Mouse (Mus musculus): ENCODE results near the gene 2010111I01Rik.
"Not testable (repeated sequence)": the region's sequence is repeated elsewhere in the genome, so short reads cannot be mapped to it uniquely, and the experiment has no call there.

Gene 2010111I01Rik

DNA sequence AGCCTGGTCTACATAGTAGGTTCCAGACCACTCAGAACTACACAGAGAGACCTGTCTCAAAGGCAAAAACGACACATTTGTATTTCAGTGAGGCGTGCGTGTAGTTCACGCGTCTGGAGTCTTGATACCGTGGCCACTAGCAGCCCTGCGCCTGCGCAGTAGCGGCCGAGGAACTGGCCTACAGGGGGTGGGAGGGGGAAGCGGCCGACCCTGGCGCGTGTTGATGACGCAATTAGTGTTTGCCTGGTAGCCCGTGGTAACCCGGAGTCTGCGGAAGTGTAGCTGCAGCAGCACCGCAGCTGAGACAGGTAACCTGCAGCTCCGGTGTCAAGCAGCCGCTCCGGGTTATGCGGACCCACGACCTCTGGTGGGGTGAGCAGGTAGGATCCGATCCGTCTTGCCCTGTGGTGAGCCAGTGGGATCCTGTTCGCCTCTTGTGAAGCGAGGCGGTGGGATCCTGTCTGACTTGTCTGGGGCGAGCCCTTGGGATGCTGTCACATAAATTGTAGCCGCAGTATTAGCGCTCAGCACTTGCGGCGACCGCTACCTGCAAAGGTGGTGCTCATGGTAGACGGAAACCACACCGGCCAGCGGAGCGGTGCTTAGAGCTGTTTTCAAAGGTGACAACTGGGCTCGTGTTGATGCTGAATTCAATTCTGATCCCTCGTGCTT lies at the start of gene 2010111I01Rik:
2010111I01Rik (plus strand) TSS at position 254 of the 672 bp plus-strand sequence.
- peak; percentile 95 for DNase-seq (ENCODE audit: low read depth, low spot score)

DNA sequence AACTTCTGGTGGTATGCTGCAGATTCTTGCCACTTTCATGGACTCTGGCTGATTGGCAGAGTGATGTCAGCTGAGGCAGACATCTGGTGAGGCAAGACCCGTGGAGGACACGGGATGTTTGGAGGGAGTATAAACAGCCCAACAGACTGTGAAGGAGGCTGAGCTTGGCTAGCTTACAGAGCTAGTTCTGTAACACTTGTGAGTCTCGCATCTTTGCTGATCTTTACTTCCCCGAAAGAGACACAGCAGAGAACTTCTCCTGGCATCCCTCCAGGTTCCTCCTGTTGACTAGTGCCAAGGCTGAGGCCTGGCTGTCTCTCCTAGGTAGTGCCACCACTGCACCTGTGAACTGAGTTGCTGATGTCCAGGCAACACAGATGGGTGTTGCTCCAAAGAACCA lies 48.0 kb upstream of the 2010111I01Rik start:
- no peak for DNase-seq (ENCODE audit: low read depth, low spot score)

DNA sequence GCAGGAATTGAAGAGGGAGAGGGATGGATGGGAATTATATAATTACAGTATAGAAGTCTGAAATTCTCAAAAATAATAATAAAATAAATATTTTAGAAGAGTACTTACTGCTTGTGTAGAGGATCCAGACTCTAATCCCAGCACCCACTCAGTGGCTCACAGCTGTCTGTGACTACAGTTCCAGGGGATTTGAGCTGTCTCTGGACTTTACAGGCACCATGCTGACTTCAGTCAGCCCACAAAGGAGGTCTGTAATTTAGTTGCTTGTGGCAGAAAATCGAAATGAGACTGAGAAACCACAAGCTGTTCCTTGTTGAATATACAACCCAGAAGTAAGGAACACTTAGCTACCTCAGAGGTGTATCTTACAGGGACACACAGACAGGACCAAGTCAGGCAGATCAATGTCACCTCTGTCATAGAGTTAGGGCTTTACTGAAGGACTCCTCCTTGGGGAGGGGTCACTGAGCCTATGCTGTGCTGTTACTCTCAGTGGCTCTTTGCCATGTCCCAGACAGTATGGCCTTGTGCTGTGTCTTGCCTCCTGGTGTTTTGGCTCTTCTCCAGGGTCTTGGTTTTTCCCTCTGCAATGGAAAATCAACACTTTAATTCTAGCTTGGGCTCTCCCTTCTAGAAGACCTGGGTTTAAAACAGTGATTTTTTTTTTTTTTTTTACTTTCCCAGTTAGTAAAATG lies 47.1 kb upstream of the 2010111I01Rik start:
- no peak for DNase-seq (ENCODE audit: low read depth, low spot score)

DNA sequence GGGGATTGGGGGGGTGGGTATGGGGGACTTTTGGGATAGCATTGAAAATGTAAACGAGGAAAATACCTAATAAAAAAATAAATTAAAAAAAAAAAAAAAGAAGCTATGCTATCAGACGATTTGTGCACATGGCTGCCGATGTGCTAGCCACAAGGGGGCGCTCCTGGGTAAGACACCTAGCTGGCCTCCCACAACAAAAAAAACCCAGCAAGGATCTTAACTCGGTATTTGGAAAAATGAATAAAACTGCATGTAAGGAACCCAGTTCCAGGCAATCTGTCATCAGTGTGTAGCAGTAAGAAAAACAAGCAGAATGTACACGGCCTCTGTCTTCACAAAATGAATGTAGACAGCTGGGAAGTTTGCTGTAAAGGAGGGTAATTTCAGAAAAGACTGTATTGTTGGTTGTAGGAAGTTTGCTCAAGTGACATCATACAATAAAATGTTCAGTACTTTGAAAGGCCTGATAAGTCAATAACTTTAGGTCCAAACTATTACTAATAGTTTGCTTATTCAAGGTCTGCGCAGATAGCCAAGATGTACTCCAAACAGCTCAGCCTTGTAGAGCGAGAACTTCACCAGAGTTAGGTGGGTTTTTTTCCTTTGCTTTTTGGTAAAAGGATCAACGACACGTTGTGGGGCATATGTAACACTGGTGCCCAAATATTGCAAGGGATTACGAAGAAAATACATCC lies 44.9 kb upstream of the 2010111I01Rik start:
- peak; percentile 47 for DNase-seq (ENCODE audit: low read depth, low spot score)

DNA sequence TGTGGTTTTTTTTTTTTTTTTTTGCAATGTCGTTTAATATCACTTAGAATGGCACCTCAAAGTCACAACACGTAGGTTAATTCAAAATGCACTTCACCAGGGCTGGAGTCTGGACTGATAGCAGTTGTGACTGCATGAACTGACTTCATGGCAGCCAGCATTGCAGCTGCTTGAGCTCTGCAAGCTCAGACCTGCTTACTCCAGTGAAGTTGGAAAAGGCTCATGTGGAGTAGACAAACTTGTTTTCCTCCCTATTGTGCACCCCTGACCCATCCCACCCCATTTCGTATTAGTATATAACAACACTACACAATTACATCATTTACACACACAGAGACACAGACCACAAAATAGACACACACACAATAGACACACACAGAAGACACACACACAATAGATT lies 42.0 kb upstream of the 2010111I01Rik start:
- no peak for DNase-seq (ENCODE audit: low read depth, low spot score)

DNA sequence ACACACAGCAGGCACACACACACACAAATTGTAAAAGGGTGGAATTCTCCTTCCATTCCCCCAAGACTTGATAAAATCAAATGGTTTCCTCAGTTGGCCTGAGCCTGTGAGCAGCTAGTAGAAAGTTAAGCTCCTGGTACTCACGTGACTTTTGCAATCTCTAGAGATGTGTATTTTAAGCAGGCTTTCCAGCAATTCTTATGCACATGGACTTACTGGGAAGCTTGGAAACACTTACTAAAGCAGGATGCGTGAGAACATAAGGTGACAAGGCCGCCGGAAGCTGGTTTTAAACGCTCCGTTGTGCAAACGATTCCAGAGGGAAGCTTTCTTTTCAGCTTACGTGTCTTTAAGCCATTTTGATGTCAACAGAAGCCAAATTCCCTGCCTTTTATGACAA lies 41.5 kb upstream of the 2010111I01Rik start:
- no peak for DNase-seq (ENCODE audit: low read depth, low spot score)

DNA sequence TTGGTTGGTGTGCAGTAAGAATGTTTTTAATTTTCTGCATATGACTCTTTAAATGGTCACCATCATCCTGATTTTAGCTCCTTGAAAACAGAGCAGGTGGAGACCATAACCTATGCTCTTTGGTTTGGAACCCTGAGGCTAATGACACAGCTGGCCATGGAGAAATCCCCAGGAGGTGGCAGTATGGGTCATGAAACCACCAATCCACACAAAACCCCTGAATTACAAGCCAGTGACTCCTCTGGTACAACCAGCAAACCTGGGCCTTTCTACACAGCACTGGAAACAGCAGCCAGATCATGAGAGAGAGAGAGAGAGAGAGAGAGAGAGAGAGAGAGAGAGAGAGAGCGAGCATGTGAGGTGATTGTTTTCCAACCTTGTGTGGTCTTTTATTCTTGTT lies 38.2 kb upstream of the 2010111I01Rik start:
- DNase-seq (ENCODE audit: low read depth, low spot score): no peak

DNA sequence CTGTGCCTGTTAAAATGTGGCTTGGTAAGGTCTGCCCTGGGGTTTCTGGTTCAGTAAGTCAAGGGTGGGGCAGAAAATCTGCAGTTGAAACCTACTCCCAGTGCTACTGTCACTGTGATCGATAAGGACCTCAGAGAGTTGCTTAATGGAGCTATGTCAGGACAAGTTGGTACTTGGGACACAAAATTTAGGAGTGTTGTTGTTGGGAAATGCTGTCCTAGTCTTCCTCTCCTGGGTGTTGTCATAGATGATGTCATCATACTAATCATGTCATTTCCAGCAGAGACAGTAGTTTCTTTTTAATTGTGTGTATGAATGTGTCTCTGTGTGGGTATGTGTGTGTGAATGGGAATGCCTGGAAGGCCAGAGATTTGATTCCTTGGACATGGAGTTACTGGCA lies 37.2 kb upstream of the 2010111I01Rik start:
- DNase-seq (ENCODE audit: low read depth, low spot score): no peak

DNA sequence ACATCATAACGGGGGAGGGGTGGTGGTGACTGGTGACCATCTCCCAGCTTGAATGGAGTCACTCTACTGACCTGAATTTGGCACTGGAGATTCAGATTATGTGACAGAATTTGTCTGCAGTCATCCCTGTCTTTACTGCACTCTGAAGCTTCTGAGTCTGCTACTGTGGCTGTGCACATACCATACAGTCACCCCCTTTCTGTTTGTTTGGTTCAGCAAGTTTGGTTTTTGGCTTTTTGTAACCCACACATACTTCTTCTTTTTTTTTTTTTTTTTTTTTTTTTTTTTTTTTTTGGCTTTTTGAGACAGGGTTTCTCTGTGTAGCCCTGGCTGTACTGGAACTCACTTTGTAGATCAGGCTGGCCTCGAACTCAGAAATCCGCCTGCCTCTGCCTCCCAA lies 35.5 kb upstream of the 2010111I01Rik start:
- DNase-seq (ENCODE audit: low read depth, low spot score): not testable (repeated sequence)

DNA sequence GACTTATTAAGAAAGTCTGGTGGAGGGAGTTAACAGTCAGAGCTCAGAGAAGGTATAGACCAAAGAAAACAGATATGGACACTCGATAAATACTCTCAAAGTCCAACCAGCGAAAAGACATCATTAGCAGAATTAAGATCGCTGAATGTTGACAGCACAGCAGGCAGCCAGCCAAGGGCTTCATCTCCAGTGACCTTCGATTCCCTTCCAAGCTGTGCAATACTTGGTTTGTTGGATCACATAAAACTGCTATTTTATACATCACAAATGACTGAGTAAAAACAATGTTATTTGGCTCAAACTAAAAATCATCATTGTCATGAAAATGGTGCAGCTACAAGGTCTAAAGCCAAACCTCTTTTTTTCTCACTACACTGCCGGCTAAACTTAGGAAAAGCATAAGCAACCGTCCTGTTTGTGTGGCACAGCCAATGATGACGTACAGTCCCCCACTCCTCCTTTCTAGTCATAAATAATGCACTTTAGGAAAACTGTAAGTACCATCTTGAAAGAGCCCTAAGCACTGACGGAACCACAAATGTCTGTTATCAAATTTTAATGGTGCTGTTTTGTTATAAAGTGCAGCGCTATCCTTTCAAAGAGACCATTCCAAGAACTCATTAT lies 34.8 kb upstream of the 2010111I01Rik start:
- DNase-seq (ENCODE audit: low read depth, low spot score): no peak

DNA sequence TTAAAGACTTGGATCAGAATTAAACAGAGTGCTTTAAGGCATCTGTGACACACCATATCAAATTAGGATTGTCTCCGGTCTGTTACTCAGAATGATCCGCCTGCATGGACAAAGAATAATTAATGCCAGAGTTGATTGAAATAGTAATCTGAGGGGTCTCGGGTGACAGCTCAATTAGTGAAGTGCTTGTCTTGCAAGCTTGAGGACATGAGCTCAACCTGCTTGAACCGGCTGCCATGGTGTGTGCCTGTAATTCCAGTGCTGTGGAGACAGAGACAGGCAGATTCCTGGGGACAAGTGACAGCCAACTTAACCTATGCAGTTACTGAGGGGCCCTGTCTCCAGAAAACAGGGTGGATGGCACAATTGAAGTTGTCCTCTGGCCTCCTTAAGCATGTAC lies 32.2 kb upstream of the 2010111I01Rik start:
- DNase-seq (ENCODE audit: low read depth, low spot score): no peak

DNA sequence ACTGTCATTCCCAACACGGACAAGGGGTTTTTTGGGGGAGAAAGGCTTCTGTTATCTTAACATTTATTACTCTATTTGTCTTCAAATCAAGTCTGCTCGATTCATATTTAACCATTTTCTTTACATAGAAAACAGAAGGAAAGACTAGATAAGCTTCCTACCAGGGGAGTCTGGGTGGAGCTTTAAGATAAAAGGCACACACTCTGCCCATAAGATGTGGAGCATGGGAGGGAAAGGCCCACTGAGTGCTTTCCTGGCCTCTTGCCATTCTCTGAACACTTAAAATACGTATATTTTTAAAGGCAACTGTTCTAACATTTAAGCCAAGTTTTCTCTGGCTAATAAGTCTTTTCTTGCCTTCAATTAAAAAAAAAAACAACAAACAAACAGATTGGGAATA lies 25.3 kb upstream of the 2010111I01Rik start:
- no peak for DNase-seq (ENCODE audit: low read depth, low spot score)

DNA sequence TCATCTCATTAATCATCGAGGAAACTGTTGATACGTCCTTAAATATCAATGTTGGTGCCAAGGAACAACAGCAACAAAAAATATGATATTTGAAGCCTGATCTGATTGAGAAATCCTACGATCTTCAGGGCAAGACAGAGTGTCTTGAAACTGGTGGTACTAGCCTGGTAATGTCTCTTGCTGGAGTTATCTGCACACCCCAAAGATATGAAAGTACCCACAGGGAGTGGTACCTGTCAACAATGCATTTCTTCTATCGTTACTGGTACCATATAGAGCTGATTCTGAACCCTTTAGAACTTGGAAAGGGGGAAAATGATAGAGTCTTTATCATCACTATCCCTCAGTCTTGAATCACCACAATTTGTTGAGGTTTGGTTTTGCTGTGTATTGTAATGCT lies 24.9 kb upstream of the 2010111I01Rik start:
- no peak for DNase-seq (ENCODE audit: low read depth, low spot score)

DNA sequence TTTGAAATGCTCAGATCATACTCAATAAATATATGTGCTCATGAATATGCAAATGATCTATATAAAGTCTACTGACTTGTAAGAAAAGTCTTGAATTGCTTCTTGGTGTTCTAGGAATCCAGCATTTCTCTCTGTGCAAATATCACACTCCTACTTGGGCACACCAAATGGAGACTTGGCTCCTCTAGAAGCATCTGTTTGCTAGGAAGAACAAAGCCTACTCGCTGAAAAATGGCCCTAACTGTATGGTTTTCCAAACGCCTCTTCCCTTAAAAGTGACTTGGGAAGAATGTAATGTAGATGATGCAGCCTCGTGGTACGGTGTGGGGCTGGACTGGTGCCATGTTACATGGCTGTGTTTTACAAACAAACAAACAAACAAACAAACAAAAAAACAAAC lies 24.0 kb upstream of the 2010111I01Rik start:
- no peak for DNase-seq (ENCODE audit: low read depth, low spot score)

DNA sequence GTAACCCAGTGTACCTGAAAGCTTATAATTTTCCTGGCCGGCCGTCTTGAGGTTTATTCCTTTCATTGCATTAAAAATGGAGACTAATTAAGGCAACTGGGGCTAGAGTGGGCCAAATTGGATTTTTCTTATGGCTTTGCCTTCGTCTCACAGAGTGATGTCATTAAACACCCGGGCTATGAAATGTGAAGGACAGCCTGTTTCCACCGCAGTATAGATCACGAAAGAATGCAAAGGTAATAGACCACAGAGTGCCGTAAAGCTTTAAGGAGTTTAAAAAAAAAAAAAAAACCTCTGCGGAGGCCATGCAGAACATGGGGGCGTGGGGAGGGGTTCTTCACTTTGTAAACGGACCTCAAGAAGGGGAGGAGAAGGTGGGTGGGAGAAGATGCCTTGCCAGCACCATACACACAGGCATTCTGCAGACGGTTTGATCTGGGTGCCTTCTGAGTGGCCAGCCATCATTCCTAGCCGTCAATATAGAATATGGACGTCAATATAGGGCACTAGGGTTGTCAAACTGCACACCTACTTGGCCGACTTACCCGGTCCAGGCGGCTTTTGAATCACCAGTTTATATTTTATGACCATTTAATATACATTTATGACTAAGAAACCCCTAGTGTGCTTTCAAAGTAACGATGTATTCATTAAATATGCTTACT lies 23.2 kb upstream of the 2010111I01Rik start:
- no peak for DNase-seq (ENCODE audit: low read depth, low spot score)

DNA sequence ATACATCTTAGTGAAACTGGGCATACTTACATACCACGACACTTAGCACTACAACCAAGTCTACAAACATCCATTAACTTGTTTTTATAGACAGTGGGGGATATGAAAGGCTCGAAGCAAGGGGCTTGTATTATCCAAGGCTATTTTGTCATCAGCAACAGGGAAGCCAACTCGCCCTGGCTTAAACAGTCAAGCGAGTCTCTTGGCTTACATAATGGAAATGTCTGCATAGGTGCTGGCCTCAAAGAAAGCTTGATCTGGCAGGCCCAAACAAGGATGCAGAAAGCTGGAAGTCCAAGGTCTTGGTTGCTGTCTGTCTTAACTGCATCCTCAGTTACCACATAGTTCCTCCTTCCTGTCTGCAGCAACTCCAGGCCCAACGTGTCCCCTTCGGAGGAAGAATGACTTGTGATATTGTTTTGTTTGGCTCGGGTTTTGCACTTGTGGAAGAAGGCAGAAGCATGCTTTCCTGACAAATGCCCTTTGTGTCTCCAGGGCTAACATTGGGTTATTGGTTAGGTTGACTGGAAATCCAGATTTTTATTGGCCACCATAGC lies 21.3 kb upstream of the 2010111I01Rik start:
- DNase-seq (ENCODE audit: low read depth, low spot score): no peak

DNA sequence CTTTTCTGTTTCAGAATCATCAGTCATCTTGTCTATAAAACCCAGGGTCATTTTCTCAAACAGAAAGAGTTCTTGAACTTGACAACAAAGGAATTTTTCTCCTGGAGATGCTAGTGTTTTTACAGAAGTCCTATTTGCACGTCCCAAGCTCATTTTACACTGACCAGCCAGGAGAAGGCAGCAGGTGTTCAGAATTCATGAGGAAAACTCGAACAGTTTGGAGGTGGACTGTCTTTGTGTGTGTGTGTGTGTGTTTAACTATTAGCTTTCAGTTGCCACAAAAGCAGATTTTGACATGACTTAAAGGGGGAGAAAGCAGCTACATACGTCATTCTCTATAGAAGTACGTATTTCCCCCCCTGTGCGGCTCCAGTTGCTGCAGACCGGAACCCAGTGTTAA lies 20.6 kb upstream of the 2010111I01Rik start:
- DNase-seq (ENCODE audit: low read depth, low spot score): no peak

DNA sequence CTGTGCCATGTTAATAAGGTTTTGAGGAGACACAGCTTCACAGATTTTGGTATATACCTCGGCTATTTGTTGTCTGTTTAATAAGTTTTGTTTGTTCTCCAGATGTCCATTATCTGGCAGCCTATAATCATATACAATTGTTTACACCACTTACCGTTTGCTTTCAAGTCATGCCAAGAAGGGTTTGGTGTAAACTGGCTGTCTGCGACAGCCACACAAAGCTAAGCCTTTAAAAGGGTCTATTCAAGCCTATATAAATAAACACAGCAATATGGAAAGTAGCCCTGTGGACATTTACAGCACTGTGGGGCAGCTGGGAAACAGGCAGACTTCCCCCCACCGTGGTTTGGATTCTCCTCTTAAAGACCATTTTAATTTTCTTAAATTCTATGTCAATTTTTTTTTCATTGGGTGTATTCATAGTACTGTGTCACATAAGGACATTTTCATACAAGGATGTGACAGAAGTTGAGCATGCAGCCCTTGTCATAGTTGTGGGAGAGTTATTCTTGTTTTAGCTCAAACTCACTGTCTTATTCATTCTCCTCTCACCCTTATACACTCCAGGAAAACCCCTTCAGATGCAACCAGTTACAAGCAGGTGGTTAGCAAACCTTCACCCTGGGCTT lies 15.0 kb upstream of the 2010111I01Rik start:
- DNase-seq (ENCODE audit: low read depth, low spot score): no peak

DNA sequence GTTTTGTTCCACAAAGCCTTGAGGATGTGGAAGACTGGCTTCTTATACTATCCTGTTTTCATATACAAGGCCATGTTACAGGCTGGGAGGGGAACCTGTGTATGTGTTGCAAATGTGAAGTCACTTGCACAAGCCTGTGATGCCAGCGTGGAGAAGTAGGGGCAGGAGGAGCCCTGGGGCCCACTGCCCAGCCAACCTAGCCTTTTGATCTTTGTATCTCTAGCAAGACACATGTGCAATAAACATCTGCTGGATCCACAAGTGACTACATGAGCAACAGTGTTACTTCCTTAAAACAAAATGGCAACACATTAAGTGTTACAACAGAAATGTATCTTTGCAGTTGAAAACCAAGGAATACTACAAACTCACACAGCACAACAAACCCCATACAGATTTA lies 13.1 kb upstream of the 2010111I01Rik start:
- no peak for DNase-seq (ENCODE audit: low read depth, low spot score)

DNA sequence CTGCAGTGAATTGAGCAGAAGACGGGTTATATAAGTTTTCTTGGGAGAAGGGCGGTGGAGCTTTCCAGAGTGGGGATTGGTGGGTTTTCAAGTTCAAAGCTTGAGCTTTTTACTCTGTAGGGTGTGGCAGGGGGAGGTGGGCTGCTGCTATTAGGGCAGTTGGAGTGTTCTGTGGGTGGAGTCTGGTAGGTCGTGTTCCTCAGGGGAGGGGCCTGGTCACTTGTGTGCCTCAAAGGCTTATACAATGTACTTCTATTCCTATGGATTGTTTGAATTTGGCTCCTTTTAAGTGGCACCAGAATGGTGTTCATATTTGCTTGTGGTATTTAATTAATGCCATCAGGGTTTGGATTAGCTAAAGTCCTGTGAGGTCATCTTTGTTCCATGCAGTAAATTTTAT lies 12.6 kb upstream of the 2010111I01Rik start:
- DNase-seq (ENCODE audit: low read depth, low spot score): no peak

DNA sequence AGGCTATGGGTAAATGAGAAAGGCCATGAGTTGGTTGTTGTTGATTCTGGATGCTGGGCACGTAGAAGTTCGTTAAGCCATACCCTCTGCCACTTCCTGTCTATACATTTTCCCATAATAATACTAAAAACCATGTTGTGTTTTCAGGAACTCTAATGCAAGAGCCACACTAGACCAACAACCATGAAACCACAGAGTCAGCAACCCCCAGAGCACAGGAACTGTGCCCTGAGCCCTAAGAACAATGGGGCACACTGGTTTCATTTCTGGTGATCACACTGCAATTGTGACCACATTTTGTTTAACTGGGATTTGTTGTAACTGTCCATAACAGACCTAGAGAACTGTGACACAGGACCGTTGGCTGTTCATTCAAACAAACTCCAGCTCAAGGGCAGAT lies 12.1 kb upstream of the 2010111I01Rik start:
- DNase-seq (ENCODE audit: low read depth, low spot score): no peak
